Mouse (Mus musculus): ENCODE results near the gene Wdr48.
A peak's percentile ranks its signal among the peaks of the same experiment; 100 is the strongest.

Wdr48 gene

DNA sequence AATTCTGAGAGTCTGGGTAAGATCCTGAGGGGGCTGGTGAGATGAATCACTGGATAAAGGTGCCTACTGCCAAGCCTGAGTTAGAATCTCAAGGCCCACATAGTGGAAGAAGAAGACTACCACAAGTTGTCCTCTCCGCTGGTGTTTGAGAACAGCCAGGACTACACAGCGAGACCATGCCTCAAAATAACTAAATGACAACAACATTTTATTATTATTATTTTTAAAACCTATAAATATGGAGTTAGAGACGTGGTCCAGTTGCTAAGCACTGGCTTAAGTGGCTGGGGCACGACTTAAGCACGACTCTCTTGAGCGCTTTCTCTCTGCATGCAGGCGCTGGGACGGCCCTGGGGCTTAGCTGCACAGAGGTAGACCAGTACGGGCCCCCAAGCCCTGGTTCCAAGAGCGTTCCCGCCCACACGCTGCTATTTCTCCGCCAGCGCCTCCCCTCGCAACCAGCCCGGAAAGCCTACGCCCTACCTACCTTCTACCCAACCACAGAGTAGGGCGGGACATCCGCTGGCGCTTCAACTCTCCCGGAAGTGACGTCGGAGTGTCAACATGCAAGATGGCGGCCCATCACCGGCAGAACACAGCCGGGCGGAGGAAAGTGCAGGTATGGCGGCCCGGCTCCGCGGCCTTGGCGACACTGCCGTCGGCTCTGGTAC is at the start of gene Wdr48:
Gene Wdr48 (plus strand): TSS at position 540 of the 671 bp plus-strand sequence.
- DNase-seq (ENCODE audit: low read depth, low spot score): peak; percentile 98

DNA sequence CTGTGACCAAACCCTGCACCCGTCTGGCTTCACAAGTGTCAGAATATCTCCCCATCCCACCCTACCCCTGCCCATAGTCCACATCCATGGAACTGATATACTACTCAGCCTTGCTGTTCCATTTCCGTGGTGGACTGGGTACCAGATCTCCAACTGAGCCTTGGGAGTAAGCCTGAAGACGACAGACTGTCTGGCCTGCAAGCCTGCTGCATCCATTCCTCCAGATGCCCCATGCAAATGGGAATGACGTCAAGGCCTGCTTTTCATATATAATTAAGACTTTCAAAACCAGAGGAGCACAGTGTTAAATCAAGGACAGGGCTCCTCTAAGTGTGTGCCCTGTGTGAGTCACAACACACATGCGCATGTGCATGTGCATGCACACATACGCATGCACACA is 47.5 kb upstream of the Wdr48 start:
- DNase-seq (ENCODE audit: low read depth, low spot score): no peak

- DNase-seq (ENCODE audit: low read depth, low spot score): no peak
Observed at GRCm38 (mm10) chr9:119848671-119849070, 46.0 kb upstream of the Wdr48 start.

- DNase-seq (ENCODE audit: low read depth, low spot score): no peak
Observed at GRCm38 (mm10) chr9:119849214-119849613, 45.5 kb upstream of the Wdr48 start.

DNA sequence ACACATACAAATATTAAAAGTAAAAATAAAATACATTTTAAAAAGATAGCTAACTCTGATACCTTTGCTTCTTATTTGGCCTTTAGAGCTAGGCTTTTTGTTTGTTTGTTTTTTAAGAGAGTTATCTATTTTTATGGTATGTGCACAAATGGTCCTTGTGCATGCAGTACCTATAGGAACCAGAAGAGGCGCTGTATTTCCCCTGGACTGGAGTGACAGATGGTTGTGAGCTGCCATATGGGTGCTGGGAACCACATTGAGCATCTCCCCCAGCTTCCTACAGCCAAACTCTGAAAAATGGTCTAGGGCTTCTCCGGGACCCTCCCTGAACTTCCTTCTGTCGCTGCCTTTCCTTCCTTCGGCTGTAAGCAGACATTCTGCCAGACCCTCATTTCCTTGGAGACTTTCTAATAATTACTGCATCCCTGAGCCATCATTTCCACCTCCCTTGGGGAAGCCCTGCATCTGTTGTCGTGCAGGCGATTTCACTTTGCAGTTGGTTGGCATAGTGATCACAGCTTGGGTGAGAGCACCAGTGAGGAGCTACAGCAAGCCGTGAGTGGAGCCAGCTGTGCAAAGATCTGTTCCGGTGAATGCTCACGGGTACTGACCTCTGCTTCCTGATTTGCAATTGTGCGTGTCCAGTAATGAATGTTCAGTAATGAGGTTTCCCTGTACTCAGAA is 42.2 kb upstream of the Wdr48 start:
- no peak for DNase-seq (ENCODE audit: low read depth, low spot score)

- DNase-seq (ENCODE audit: low read depth, low spot score): no peak
Observed at GRCm38 (mm10) chr9:119853071-119853846, 41.4 kb upstream of the Wdr48 start.

DNA sequence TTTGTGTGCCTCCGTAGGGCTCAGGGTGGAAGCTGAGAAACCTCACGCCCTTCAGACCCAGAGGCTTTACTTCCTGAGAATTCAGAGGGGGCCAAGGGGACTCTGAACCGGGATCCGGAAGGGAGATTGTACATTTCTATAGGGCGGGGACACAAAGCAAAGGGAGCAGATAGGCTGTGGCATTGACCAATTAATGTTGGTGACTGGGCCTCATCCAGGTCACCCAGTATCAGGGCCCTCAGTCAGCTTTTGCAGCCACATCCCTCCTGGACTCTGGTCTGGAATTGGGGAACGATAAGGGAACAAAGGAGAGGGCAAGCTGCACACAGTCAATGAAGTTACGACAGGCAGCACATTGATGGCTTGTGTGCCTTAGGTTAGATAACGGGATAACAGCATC is 40.5 kb upstream of the Wdr48 start:
- no peak for DNase-seq (ENCODE audit: low read depth, low spot score)

GRCm38 (mm10) chr9:119887144-119887901 is 7.4 kb upstream of the Wdr48 start:
- no peak for DNase-seq (ENCODE audit: low read depth, low spot score)

DNA sequence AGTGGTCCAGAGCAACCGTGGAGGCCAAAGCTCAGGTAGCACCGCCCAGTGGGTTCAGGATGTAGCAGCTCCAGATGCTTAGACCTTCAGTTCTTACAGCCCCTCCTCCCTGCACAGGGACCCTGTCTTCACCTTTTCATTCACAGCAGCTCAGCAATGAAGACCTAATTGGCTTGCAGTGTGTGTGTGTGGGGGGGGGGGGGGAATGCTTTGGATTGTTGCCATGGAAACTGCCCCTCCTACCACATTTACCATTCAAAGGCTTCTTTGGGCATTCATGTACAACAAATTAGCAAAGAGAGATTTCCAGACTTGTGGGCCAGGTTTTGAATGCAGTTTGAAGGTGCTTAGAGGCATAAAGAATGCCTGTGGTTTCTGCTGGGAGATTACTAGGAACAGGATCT is 5.8 kb upstream of the Wdr48 start:
- DNase-seq (ENCODE audit: low read depth, low spot score): no peak

DNA sequence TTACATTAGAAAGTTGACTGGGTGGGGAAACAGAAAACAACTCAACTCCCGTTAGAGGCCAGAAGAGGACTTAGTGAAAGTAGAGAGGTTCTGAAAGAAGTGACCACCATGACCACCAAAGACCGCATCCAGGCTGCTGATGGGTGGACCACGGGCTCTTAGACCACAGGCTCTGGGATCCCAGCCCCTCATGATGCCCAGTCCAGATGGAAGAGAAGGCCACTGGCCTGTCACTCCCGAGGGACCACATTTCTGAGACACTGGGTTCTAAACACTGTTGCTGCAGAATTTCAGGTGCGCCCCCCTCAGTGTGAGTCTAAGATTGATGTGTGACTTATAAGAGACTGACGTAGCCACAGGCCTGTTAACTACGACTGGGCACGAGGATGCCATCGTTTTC is 5.2 kb upstream of the Wdr48 start:
- DNase-seq (ENCODE audit: low read depth, low spot score): no peak

- DNase-seq (ENCODE audit: low read depth, low spot score): no peak
Observed at GRCm38 (mm10) chr9:119890692-119891091, 4.0 kb upstream of the Wdr48 start.

- DNase-seq (ENCODE audit: low read depth, low spot score): no peak
Observed at GRCm38 (mm10) chr9:119893881-119894280, 797 bp upstream of the Wdr48 start.

GRCm38 (mm10) chr9:119895040-119895721 is 503 bp downstream of the Wdr48 start:
- DNase-seq (ENCODE audit: low read depth, low spot score): no peak

GRCm38 (mm10) chr9:119899446-119899845 is 4.8 kb downstream of the Wdr48 start:
- no peak for DNase-seq (ENCODE audit: low read depth, low spot score)

DNA sequence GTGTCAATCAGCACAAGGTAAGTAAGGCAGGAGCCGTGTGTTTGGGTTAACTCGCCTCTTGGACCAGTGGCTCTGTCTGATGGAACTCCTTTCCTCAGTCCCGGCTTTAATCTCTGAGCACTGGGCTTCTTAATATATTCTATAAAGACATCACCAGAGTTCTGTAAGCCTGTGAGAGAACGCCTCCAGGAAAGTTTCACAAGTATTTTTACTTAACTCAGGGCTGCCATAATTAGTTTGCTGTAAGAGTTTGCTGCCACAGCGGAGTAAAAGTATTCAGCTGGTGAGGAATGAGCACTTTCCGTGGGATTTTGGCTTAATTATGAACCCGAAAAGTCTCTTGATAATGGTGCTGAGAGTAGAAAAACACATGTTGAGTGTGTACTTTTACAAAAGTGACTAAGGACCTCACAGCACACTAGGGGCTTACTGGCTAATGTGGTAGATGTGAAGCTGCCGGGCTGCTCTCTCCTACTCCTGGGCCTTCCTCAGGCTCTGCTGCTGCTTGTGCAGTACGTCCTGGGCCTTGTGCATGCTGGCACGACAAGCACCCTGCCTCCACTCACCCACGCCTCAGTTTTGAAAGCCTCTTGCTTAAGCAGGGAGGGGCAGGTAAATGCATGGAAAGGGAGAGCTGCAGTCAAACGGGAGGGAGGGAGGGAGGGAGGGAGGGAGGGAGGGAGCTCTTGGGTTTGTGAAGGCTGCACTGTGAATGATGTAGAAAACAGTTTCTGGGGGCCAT is 7.9 kb downstream of the Wdr48 start:
- no peak for DNase-seq (ENCODE audit: low read depth, low spot score)

- no peak for DNase-seq (ENCODE audit: low read depth, low spot score)
Observed at GRCm38 (mm10) chr9:119908708-119909107, 14.0 kb downstream of the Wdr48 start.

GRCm38 (mm10) chr9:119909931-119910330 is 15.3 kb downstream of the Wdr48 start:
- no peak for DNase-seq (ENCODE audit: low read depth, low spot score)

GRCm38 (mm10) chr9:119913087-119913838 is 18.6 kb downstream of the Wdr48 start:
- DNase-seq (ENCODE audit: low read depth, low spot score): no peak

DNA sequence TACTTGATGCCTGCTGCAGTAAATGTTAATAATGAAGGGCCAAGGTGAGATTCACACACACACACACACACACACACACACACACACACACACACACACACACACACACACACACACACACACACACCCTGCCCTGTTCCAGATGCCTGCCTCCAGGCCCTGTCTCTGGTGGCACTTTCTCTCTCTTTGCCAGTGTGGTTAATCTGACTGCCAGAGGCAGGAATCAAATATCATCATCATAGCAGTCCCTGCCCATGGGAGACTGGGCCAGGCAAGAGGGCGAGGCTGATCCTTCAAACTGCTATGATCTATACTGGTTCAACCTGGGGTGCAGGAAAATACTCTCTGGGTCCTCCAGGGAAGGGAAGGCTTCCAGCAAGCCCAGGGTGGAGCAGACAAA is 25.2 kb downstream of the Wdr48 start:
- DNase-seq (ENCODE audit: low read depth, low spot score): no peak

DNA sequence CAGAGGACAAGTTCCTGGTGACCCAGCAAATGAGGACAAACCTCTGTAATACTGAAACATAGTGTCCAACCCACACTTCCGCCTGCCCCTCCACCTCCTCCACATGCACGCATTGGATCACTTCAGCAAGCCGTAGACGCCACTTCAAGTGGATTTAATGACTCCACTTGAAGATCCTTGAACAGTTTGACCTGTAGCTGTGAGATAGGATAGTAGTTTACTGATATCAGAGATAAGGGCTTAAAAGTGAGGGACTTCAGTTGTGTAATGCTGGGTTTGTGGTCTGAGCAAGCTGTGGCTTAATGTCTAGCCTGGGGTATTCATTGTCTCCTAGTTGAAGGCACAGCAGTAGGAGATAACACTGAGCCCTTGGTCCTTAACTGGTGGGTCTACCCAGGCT is 28.8 kb downstream of the Wdr48 start:
- DNase-seq (ENCODE audit: low read depth, low spot score): no peak

All from retina, adult 2 months (tissue).